Mouse (Mus musculus): ENCODE results near the gene Krt5. TPM values are rescaled to one million over a fixed set of nuclear protein-coding genes. Genes with fewer than 3 reads are reported as not detected.

The Krt5 gene
- total RNA-seq, 2 experiments from 2014 or later: not detected

Small RNA genes within 50 kb of the gene (microRNA-seq; reads per million reads assigned to microRNA genes)
- gene Gm44323 (not detected), gene Gm44342 (not detected), gene Gm44383 (not detected)

Other genes starting within 250 kb of the Krt5 start
- not detected for gene Krt81, start 249.1 kb downstream of the Krt5 start, total RNA-seq (2021)
- gene Krt86, start 239.4 kb downstream of the Krt5 start, total RNA-seq (2021): not detected
- not detected for gene Krt83, start 221.4 kb downstream of the Krt5 start, total RNA-seq (2021)
- not detected for gene Gm49425, start 195.6 kb downstream of the Krt5 start, total RNA-seq (2021)
- gene Krt84, start 180.1 kb downstream of the Krt5 start, total RNA-seq (2021): not detected
- gene Krt82, start 162.2 kb downstream of the Krt5 start, total RNA-seq (2021): not detected
- under 1 TPM in 1 of 2 experiments, not detected in 1; 0.18 TPM for gene Krt90, start 149.9 kb downstream of the Krt5 start, total RNA-seq (2021)
- not detected for gene Krt75, start 139.0 kb downstream of the Krt5 start, total RNA-seq (2021)
- not detected for gene Gm5414, start 84.7 kb downstream of the Krt5 start, total RNA-seq (2021)
- not detected for gene Gm5478, start 65.5 kb downstream of the Krt5 start, total RNA-seq (2021)
- gene Krt6b, start 32.6 kb downstream of the Krt5 start, total RNA-seq (2021): not detected
- not detected for gene Krt6a, start 18.6 kb downstream of the Krt5 start, total RNA-seq (2021)
- gene Krt71, start 30.2 kb upstream of the Krt5 start, total RNA-seq (2021): not detected
- gene Krt72, start 73.6 kb upstream of the Krt5 start, total RNA-seq (2021): not detected
- gene Krt73, start 89.4 kb upstream of the Krt5 start, total RNA-seq (2021): not detected
- gene Krt2, start 105.3 kb upstream of the Krt5 start, total RNA-seq (2021): not detected
- gene Krt1, start 137.9 kb upstream of the Krt5 start, total RNA-seq (2021): under 1 TPM; 0.18 to 0.51 TPM
- not detected for gene Krt77, start 156.8 kb upstream of the Krt5 start, total RNA-seq (2021)
- gene Krt76, start 180.0 kb upstream of the Krt5 start, total RNA-seq (2021): not detected
- under 1 TPM in 1 of 2 experiments, not detected in 1; 0.18 TPM for gene Krt4, start 211.8 kb upstream of the Krt5 start, total RNA-seq (2021)
- gene Krt79, start 227.4 kb upstream of the Krt5 start, total RNA-seq (2021): 1 to 10 TPM; 3.8 to 5.3 TPM
- under 1 TPM in 1 of 2 experiments, not detected in 1; 0.09 TPM for gene Krt78, start 241.4 kb upstream of the Krt5 start, total RNA-seq (2021)

Measured in adrenal gland, postnatal 10 days (tissue).